Mouse (Mus musculus): Measurements from ENCODE around the gene Blvrb. TPM values are rescaled to one million over a fixed set of nuclear protein-coding genes. Genes with fewer than 3 reads are reported as not detected.
"Not testable (repeated sequence)": the region's sequence is repeated elsewhere in the genome, so short reads cannot be mapped to it uniquely, and the experiment has no call there.

Blvrb gene
- total RNA-seq, 4 experiments from 2014 or later = 9.9 to 14.4 (median 11.3) TPM

DNA sequence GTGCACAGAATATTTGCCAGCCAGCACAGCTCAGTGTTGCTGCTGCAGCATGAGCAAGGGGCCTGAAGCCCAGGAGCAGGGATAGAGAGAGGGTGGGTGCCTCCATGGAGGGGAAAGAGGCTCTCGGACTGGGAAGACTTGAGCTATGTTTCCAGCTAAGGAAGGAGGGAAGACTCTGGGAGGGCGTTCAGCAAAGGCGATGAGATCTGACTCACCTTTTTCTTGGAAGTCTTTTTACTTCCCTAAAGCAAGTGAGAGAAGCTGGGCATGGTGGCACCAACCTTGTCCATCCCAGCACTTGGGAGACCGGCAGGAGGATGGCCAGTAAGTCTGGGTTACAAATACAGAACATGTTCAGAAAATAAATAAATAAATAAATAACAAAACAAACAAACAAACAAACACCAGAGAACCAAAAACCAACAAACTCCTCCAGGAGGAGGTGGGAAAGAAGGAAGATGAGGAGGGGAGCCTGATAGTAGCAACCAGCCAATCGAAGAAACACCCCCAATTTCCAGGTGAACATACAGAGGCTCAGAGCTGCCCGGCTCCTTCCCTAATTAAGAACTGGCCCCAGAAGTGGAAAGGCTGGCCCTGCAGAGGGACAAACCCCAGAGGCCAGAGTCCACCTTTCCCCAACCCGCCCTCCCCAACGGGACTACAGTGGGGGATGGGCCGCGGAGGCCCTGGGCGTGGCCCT lies 33.3 kb downstream of the Blvrb start:
- no peak for DNase-seq (ENCODE audit: low spot score in 2 of 2)

DNA sequence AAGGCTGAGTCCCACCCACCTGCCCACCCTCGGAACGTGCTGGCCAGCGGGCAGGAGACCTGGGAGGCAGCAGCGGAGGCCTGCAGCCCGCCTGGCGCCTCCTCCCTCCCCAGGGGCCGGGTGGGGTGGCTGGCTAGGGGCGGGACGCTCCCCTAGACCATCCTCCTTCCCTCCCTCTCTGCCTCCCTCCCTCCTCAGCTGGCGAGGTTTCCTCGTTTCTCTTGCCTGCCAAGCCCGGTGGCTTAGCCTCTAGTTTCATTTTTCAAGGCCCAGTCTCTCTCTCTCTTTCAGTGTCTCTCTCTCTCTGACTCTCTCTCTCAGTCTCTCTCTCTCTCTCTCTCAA lies 33.8 kb downstream of the Blvrb start:
- DNase-seq (ENCODE audit: low spot score in 2 of 2) = peak; percentile 92 to 95

DNA sequence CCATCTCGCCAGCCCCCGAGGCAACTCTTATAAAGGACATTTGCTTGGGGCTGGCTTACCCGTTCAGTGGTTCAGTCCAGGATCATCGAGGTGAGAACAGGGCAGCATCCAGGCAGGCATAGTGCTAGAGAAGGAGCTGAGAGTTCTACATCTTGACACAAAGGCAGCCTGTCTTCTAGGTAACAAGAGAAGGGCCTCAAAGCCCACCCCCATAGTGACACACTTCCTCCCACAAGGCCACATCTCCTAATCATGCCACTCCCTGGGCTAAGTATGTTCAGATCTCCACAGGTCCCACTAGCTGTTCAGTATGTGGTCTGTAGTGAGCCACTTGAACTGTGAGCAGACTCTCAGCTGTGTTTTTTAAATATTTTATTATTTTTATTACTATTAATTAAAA lies 36.1 kb downstream of the Blvrb start:
- DNase-seq (ENCODE audit: low spot score in 2 of 2) = no peak

DNA sequence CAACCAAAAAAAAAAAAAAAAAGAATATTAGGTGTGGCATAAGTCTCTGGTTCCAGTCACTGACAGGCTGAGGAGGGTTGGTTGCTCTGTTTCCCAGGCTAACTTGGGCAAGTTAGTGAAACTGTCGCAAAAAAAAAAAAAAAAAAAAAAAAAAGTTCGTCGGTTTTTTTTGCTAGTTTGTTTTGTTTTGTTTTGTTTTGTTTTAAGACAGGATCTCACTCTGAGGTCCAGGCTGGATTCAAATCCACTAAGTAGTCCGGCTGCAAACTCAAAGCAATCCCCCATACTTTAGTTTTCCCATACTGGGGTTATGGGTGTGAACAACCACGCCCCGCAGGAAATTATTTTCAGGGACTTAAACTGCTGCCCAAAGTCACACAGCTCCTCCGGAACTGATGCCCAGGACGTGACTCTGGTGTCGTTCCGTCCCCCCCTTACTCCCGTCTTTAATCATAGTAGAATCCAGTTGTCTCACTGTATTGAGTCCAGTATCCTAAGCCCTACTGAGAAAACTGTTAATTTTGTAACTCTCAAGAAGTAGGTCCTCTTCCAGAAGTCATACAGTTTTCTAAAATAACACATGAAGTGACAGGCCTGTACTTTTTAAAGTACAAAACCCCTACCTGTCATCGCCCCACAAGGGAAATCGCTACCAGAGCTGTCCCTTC lies 38.5 kb downstream of the Blvrb start:
- peak; percentile 38 to 47 for DNase-seq (ENCODE audit: low spot score in 2 of 2)

DNA sequence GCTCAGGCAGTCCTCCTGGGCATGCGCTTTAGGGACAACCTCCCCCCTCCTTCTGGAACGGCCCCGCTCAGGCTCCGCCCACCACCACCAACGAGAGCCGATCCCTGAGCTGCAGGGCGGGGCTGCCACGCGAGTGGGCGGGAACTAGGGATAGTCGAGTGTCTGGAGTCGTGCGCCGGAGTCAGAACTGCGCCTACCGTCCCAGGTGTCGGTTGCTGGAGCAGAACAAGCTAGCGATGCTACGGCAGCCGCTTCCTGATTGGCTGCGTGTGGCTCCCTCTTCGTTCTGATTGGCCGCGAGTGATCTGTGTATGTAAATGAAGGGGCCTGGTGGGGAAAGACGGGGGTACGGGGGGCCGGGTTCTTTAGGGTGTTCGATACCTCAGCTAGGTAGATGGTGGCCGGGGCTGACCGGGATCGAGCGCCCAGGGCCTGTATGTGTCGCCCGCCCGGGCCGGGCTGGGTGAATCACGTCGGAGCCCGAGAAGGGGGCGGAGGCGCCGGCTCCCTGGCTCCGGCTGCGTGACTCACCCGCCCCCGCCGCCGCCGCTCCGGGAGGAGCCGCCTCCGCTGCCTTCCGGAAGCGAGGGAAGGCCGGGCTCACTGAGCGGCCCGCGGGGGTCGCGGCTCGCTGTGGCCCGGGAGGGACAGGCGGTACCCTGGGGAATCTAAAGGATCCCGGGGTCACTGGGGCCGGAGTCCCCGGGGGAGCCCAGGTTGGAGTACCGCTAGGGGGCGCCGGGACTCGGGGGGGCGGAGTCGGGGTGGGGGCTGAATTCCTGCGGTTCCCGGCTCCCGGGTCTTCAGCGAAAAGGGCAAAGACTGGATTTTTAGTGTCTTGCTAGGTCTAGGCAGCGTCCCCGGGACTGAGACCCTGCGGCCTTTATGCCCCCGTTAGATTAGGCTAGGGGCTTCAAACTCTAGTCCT lies 39.3 kb downstream of the Blvrb start, which contains the start of gene Sertad1:
Sertad1 (plus strand) TSS at position 141 of the 928 bp plus-strand sequence.
- DNase-seq (ENCODE audit: low spot score in 2 of 2) = peak; percentile 99 to 100

- peak; percentile 38 to 51 for DNase-seq (ENCODE audit: low spot score in 2 of 2)
Observed at GRCm38 (mm10) chr7:27487740-27488268, 40.0 kb downstream of the Blvrb start.

- no peak for DNase-seq (ENCODE audit: low spot score in 2 of 2)
Observed at GRCm38 (mm10) chr7:27489270-27489869, 41.6 kb downstream of the Blvrb start.

DNA sequence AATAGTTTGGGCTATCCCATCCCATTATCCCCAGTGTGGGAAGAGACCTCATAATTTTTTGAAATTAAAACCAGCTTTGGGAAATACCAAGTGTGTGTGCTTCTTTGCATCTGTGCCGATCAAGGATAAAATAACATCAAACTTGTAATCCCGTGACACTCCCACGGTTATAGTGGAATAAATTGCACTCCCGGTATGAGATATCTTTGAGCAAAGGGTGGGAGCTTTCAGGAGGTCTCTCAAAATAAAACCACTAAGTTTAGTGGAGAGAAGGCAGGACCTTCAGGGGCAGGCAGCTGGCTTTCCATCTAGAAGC lies 42.4 kb downstream of the Blvrb start:
- no peak for DNase-seq (ENCODE audit: low spot score in 2 of 2)

DNA sequence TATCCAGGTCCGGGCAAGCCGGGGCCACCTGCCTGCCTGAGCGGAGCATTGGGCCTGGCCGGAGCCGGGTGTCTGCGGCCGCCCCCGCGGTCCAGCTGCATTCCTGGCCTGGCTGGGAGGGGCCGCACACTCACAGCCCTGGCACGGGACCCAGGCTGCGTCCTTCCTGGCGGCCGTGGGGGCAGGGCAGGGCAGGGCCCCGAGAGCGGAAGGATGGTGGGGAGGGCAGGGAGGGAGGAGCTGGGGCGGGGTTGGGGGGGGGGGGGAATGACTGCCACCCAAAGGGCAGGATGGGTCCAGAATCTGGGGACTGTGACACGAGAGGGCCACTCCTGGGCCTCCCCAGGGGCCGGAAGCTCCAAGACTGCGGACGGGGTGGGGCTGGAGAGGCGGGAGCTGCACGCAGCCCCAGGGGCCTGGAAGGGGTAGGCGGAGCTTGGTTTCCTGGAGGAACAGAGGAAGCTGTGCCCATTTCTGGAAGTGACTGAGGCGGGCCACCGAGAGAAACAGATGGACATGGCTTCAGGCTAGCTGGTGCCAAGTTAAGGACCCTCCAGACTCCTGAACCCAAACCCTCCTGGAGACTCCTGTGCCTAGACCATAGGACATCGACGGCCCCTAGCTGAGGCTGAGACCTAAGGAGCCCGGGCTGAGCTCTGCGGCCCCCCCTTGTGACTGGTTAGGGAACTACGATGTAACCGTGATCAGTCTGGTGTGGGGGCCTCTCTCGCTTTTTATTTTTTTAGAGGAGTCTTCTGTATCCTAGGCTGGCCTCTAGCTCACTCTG lies 43.0 kb downstream of the Blvrb start:
- peak; percentile 93 to 95 for DNase-seq (ENCODE audit: low spot score in 2 of 2)

GRCm38 (mm10) chr7:27491856-27492255 lies 44.1 kb downstream of the Blvrb start:
- no peak for DNase-seq (ENCODE audit: low spot score in 2 of 2)

DNA sequence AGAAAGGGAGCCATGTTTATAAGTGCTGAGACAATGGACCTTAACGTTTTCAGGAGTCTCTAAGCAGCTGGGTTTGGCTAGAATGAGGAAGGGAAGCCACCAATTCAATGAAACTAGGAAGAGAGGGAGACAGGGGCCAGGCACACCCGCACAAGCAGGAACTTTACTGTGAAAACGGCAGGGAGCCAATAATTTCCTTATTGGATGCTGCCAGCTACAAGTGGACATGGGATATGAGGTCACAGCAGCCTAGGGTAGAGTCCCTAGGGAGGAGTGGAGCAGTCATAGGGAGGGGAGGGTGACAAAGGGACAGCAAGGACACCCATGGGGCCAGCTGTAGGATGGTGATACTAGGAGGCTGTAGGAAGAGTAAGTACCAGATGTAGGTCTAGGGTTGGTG lies 45.2 kb downstream of the Blvrb start:
- no peak for DNase-seq (ENCODE audit: low spot score in 2 of 2)

DNA sequence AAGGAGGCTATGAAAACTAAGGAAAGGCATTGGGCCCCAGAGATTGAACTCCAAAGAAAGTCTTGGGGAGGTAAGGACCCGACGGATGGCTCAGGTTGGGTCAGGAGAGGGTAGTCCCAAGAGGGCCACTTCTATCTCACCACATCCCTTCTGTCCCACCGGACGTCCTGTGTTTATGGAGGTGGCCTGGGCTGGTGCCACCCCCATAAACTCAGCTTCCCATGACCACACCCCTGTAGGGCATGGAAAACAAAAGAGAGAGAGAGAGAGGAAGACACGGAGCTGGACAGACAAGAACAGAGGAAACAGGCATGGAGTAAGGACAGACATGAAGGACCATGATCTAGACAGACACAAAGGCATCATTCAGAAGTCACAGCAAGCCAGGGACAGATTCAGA lies 45.7 kb downstream of the Blvrb start:
- DNase-seq (ENCODE audit: low spot score in 2 of 2) = no peak

DNA sequence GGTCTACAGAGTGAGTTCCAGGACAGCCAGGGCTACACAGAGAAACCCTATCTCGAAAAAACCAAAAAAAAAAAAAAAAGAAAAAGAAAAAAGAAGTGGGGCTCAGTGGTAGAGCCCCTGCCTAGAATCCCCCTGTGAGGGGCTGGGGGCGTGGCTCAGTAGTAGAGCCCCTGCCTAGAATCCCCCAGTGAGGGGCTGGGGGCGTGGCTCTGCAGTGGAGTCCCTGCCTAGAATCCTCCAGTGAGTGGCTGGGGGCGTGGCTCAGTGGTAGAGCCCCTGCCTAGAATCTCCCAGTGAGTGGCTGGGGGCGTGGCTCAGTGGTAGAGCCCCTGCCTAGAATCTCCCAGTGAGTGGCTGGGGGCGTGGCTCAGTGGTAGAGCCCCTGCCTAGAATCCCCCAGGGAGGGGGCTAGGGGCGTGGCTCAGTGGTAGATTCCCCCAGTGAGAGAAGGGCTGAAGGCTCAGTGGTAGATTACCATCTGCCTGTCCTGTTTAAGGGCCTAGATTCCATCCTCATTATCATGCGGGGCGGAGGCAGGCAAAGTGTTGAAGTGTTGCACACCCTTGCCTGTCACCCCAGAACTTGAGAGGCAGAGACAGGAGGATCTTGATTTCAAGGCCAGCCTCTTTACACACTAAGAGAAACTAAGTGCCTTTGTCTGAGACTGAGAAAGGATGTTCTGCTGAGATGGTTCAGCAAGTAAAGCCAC lies 47.0 kb downstream of the Blvrb start:
- not testable (repeated sequence) for DNase-seq (ENCODE audit: low spot score in 2 of 2)

- no peak for DNase-seq (ENCODE audit: low spot score in 2 of 2)
Observed at GRCm38 (mm10) chr7:27499036-27499435, 51.3 kb downstream of the Blvrb start, which contains the start of gene Prx. Gene Prx (plus strand): TSS chr7:27499324.

DNA sequence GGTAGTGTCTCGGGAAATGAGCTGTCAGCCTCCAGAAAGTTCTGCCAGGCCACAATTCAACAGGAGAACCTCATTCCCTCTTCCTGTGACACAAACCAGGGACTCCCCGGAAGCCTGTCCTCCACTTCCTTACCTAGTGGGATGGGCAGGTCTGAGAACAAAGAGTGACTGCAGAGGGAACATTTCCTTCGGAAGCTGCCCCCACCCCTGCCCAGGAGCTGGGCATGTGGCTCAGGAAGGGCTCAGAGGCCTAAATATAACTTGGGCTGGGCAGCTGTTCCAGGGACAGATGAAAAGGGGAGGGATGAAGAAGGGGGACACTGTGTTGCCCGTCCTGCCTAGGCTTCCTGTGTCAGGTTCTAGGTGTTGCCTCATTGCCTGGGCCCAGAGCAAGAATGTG lies 53.8 kb downstream of the Blvrb start:
- DNase-seq (ENCODE audit: low spot score in 2 of 2) = peak; percentile 66 to 69

DNA sequence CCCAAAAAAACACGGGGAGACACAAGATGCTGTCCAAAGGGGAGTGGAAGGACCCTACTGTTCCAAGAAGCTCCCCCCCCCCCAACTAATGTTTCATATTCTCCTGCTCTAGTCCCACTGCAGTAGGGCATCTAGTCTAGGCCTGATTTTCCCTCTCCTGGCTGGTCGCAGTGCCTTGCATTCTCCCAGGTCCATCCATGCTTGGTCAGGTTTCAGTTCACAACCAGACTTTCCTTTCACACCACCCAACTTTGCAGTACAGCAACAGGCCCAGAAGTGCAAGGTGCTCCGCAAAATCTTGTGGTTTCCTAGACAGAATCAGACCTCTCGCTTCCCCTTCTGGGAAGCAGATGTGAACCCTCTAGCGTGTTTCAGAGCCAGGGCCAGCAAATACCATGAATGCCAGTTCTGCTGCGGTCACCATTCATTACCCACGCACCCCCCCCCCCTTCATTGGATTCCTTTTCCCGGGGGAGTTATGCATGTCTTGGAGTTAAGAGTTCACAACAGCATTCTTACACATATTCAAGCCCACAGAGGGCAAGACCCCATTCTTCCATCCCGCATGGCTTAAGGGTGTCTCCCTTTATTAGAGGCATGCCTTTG lies 59.1 kb downstream of the Blvrb start:
- DNase-seq (ENCODE audit: low spot score in 2 of 2) = no peak

DNA sequence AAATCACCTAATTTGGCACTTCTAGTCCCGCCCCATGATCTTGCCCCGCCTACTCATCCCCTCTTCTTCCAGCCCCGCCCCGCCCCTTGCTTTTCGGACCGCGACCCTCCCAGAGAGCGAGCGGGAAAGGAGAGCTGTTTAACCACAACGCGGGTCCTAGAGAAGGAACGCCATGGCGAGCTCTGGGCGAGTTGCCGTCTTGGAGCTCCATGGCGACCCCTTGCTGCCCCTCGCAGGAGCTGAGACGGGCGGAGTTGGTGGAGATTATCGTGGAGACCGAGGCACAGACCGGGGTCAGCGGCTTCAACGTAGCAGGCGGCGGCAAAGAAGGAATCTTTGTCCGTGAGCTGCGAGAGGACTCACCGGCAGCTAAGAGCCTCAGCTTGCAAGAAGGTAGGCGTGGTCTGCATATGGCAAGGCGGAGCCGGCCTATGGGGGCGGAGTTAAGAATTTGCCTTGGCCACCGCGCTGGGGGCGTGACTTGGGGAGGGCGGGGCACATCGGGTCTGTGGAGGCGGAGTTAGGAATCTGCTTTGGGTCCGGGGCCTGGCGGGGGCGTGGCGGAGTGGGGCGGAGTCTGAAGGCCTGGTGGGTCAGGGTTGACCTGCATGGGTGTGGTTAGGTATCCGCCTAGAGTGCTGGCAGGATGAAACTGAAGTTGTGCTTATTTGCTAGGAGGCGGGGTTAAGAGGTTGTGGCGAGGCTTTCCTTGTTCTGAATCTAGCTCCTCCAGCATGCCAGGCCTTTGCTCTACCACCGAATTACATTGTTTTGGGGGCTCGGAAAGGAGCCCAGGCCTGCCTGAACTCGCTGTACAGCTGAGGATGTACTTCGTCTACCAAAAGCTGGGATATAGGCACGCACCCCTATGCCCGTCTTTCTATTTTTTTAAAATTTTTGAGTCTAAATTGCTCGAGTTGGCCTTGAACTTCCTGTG lies 60.2 kb downstream of the Blvrb start:
- DNase-seq (ENCODE audit: low spot score in 2 of 2) = peak; percentile 97 to 99

- peak; percentile 28 to 50 for DNase-seq (ENCODE audit: low spot score in 2 of 2)
Observed at GRCm38 (mm10) chr7:27508648-27509005, 60.8 kb downstream of the Blvrb start.

- no peak for DNase-seq (ENCODE audit: low spot score in 2 of 2)
Observed at GRCm38 (mm10) chr7:27510809-27511208, 63.0 kb downstream of the Blvrb start.
